Mouse (Mus musculus) spleen, postnatal 10 days (tissue): ENCODE results near the gene Zfp3.
"Not testable (repeated sequence)": the region's sequence is repeated elsewhere in the genome, so short reads cannot be mapped to it uniquely, and the experiment has no call there.

ENCODE experiments used
- DNase-seq, 2 experiments: peaks; one replicate each; pipeline ENCODE4 v3.0.0; 2021 to 2022; ENCODE audit warnings: low spot score in 2 of 2

Zfp3 gene

DNA sequence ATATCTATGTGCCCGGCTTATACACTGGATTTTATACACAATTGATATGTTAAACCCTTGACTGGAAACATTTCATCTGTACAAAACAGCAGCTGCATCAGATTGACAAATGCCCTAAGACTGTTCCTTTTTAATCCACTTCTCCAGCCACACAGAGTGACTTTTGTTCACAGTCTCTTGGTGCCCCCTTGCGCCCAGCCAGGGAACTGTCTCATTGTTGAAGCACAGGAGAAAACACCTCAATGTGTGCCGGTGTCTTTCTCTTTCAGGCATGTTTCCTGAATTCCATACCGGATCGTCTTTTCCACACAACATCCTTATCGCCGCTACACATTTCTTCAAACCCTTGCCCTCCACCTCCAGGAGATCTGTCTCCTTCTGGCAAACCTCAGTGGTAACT lies 8.4 kb upstream of the Zfp3 start:
- DNase-seq, result peak; percentile 74 to 90

DNA sequence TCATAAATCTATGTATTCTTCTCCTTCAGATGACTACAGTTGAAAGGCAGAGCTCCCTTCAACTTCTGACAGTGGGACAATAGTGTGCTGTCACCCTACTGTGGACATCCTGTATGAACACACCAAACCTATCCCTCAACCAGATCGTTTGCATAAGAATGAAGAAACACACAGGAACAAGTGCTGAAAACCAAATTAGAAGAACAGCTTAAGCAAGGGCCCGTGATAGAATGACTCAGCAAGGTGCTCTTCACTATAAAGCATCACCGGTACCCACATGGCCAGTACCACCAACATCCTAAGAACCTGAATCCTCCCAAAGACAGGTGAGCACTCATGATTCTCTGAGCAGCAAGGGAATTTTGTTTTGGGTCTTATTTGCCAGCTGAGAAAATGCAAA lies 3.6 kb upstream of the Zfp3 start:
- not testable (repeated sequence) for DNase-seq

DNA sequence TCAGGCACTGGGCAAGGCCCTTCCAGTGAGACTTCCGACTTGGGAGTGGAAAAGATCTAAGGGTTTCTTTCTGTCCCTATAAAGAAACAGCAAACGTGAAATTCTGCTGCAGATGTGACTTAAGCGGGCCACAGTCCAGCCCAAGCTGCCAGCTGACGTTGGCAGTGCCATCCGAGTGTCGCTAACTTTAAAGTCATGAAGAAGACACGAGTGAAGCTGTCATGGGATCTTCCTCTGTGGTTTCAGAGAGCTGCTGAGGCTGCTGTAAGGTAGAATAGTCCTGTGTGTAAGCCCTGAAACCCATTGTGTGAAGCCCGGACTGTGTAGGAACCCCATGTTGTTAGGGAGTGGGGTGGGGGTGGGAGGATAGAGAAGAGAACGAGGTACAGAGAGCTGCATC lies 1.4 kb upstream of the Zfp3 start:
- DNase-seq, result no peak

- DNase-seq, result no peak
These were observed 450 bp upstream of the Zfp3 start for GRCm38 (mm10) chr11:70763582-70763935.

DNA sequence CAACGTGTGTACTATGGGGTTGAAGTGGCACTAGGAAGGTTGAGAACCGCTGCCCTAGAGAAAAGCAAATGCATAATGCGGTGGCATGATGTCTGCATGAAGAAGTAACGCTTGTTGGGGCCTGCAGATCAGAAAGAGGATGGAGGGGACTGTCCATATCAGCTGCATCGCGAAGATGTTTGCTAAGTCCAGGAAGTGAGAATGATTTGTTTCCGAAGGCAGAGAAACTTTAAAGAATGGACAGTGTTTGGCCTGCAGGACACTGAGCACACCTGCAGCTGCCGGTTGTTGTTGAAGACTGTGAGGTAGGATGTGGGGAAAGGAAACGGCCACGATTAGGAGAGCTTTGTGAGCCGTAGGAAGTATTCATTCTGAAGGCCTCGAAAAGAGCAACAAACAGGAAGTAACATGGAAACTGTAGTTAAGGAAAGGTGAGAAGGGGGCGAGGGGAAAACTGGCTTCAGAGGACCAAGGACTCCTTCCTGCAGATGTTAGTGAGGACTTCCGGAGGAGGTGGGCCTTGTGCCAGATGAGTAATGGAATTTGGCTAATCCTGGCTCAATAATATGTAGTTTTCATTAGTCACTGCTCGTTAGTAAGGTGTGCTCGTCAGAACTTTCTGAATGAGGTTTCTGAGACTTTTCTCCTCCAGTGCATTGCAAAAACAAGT lies 1.9 kb downstream of the Zfp3 start:
- DNase-seq, result no peak

GRCm38 (mm10) chr11:70770804-70771203 lies 6.8 kb downstream of the Zfp3 start:
- DNase-seq, result no peak

- DNase-seq, result peak; percentile 54 to 80
These were observed 13.0 kb downstream of the Zfp3 start for GRCm38 (mm10) chr11:70776830-70777571.

DNA sequence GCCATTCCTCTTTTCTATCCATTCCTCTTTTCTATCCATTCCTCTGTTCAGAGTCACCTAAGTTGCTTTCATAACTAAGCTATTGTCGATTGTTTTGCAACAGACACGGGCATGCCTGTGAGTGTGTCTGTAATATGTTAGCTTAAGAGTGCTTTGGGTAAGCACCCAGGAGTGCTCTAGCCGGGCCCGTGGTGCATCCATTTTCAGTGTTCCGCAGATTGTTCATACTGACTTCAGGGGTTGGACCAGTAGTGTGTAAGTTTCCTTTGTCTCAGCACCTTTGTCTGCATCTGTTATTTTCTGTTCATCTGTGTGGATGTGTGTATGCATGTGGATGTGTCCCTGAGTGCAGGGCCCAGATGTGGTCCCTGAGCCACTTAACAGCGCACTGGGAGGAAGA lies 13.6 kb downstream of the Zfp3 start:
- no peak for DNase-seq

DNA sequence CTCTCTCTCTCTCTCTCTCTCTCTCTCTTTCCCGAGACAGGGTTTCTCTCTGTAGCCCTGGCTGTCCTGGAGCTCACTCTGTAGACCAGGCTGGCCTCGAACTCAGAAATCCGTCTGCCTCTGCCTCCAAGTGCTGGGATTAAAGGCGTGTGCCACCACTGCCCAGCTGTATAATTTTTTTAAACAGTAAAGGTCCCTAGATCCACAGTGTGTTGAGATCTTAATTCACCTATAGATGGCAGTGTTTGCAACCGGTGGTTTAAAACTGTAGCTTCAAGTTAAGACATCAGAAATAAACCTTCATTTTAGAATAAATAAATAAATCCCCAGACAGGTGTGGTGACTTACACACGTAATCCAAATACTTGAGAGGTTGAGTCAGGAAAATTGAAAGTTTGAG lies 14.0 kb downstream of the Zfp3 start:
- DNase-seq, result not testable (repeated sequence)

- no peak for DNase-seq
These were observed 21.9 kb downstream of the Zfp3 start for GRCm38 (mm10) chr11:70785908-70786307.

DNA sequence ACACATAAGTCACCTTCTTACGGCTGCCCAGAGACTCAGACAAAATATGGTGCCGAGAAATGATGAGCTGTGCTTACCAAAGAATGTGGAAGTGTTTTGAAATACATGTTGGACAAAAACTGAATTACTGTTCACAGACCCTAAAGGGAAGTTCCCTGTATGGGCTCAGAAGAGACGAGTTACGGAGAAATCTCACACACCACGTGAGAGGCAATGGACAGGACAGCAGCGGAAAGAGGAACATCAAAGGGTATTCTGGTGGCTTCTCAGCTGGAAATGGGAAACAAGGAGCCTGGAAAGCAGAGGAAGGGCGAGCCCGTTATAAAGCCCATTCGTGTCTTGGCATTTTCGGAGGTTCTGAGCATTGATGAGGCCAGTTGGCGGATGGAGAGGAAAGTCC lies 23.0 kb downstream of the Zfp3 start:
- no peak for DNase-seq

DNA sequence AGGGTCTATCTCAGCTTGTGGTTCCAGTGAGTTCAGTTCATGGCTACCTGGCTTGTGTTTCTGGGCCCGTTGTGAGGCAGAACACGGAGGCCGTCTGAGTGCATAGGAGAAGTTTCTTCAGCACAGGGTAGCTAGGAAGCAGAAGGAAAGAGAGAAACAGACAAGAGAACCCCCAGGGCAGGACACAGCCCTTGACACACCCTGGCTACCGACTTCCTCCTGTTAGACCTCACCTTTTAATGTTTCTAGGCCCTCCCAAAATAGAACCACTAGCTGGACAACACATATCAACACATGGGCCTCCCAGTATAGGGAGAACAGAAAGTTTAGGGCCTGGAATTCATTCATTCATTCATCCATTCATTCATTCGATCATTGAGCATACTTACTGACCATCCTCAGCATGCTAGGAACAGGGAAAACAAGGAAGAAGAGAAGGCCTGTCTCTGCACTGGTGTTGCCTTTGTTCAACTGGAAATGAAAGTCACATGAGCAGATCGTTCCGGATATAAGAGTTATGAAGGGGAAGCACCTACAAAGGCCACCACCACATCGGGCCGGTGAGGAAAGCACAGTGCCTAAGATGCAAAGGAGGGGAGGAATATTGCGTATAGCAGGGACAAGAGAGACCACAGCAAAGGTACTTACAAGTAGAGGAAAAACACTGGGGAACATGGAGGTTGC lies 25.1 kb downstream of the Zfp3 start:
- DNase-seq, result no peak

- DNase-seq, result no peak
These were observed 26.4 kb downstream of the Zfp3 start for GRCm38 (mm10) chr11:70790426-70790825.

GRCm38 (mm10) chr11:70790874-70791551 lies 27.0 kb downstream of the Zfp3 start:
- no peak for DNase-seq

GRCm38 (mm10) chr11:70791676-70792075 lies 27.7 kb downstream of the Zfp3 start:
- no peak for DNase-seq

DNA sequence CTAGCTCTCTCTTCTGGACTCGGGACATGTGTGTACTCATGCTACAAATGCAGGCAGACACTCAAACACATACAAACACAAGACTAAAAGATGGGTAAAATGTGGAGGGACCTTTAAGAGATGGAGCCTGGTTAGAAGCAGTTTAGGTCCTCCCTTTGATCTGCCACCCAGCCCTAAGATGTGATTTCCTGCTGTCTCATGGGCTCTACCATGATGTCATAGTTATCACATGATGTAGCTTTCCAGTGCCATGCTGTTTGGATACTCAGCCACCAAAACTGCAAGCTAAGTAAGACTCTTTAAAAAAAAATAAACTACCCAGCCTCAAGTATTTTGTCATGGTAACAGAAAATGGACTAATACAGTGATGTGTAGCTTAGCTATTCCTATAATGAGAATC lies 28.4 kb downstream of the Zfp3 start:
- no peak for DNase-seq

DNA sequence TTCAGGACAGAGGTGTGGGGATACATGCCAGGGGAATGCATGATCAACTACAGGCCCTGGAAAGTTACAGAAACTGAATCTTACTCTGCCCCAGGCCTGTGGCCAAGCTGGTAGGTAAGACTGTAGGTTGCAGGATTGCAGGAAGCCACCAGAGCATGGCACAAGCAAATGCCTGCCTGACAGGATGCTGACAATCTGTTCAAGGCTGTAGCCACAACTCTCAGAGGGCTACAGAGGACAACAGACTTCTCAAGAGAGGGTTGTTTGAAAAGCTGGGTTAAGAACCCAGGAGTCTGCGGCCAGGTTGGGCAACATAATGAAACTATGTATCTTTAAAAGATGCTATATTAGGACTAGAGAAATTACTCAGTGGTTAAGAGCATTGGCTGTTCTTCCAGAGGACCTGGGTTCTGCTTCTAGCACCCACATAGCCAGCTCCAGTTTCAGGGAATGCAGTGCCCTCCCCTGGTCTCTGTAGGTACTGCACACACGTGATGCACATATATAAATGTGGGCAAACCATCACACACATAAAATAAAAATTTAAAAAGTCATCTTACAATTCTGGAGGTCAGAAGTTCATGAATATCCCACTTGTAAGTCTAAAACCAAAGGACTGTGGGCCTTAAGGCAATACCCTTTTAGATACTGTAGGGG lies 38.3 kb downstream of the Zfp3 start:
- peak in 1 of 2 experiments; percentile 47 for DNase-seq

DNA sequence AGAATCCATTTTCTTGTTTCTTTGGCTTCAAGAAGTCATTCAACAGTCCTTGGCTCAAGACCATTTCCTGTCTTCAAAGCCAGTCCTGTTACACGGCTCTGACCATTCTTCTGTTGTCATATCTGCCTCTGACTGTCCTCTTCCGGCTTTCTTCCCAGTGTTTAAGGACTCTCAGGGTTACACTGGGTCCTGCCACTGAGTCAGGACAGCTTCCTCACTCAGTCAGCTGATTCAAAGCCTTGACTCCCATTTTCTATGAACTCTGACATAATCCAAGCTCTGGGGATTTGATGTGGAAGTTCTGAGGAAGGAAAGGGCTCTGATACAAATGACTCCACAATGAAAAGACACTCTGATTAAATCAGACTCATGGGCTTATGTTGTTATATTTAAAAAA lies 38.9 kb downstream of the Zfp3 start:
- no peak for DNase-seq

GRCm38 (mm10) chr11:70803711-70804200 lies 39.7 kb downstream of the Zfp3 start:
- DNase-seq, result peak in 1 of 2 experiments; percentile 32

DNA sequence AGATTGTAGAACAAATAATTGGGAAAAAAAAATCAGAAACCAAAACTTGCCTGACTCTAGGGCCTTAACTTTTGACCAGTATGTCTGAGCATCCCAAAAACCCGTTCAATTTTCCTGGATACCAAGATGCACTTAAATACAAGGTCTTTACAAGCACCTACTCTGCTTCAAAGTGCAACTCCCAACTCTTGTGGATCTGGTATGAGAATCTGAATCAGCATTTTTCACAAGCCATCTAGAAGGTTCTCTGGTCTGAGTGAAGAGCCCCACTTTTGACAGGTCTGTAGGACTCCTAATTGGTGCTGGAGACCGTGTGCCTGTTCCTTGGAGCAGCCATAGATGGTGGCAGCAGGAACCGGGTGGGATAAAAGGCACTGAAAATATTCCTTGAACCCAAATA lies 40.4 kb downstream of the Zfp3 start:
- no peak for DNase-seq

- no peak for DNase-seq
These were observed 41.7 kb downstream of the Zfp3 start for GRCm38 (mm10) chr11:70805641-70806175.
